Mouse (Mus musculus): ENCODE measurements around the gene Pask.

DNA sequence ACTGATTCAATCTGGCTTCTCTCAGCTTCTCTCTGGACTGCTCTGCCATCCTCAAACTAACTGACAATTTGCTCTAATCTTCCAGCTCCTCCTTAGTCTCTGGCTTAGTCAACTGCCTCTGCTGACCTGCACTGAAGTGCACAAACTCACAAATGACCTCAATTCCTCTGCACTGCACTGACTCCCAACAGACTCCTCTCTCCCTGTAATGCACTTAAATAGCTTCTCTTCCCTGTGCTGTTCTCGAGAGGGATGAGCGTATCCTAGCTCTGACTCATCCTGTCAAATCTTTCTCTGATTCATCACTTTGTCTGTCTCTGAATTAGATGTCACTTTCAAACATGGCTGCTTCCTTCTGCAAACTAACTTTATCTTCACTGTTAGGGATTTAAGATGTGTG is 75.0 kb downstream of the Pask start:
- TF ChIP-seq POLR2A (IDR thresholded peaks at IDR 0.05; ENCODE audit: borderline replicate concordance, extremely low read depth, low read depth, low read length) (no peak), CTCF (IDR thresholded peaks at IDR 0.05; ENCODE audit: insufficient read depth, low read length) (no peak)
